Mouse (Mus musculus): Measurements from ENCODE around the gene Pou1f1. TPM values are rescaled to one million over a fixed set of nuclear protein-coding genes. Genes with fewer than 3 reads are reported as not detected.
A peak's percentile ranks its signal among the peaks of the same experiment; 100 is the strongest.

The Pou1f1 gene
- total and polyA plus RNA-seq, 3 experiments, result 0.05 TPM; not detected in 2

DNA sequence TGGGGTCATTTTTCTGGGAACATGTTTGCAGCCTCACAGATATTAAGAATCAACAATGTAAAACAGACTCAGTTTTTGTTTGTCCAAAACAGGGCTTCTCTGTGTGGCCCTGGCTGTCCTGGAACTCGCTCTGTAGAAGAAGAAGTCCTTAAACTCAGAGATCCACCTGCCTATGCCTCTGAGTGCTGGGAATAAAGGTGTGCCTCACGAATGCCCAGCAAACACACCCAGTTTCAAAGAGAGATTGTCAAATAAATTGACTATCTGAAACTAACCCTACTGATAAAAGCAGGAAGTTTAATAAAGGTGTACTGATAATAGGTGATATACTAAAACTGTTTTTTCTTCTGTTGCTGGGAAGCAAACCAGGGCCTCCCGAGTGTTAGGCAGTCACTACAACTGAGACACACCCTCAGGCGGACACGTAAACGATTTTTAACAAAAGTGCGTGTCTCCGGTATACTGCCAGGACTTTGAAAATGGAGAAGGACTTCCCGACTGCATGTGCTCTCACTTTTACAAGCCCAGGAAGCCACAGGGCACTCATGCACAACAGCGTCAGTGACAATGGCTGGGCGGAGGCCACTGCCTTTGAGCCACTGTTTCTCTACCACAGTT is 23.5 kb downstream of the Pou1f1 start:
- ATAC-seq (ENCODE audit: extremely low read depth, insufficient number of reproducible peaks, low FRiP score, poor library complexity, severe bottlenecking), result no peak
- Histone ChIP-seq H3K27me3 (ENCODE audit: insufficient read depth, low read length) (no peaks in the 10 kb centered on the region), H3K4me1 (ENCODE audit: insufficient read depth, low read depth, low read length) (peaks cover under 1% of the 10 kb centered on the region; the same call in 1 of the 2 replicates), H3K4me3 (ENCODE audit: low read depth, low read length) (no peak overlapping the region), H3K9me3 (replicated peaks) (no peaks in the 10 kb centered on the region), H3K36me3 (replicated peaks) (peaks cover 52% of the 10 kb centered on the region)
- DNase-seq (ENCODE audit: low spot score), result no peak
- TF ChIP-seq GATA1 (IDR thresholded peaks at IDR 0.05; ENCODE audit: borderline replicate concordance, low read length) (no peak), CTCF (IDR thresholded peaks at IDR 0.05; ENCODE audit: low read depth, low read length) (no peak), TAL1 (conservative IDR thresholded peaks at IDR 0.05; ENCODE audit: low read depth, low read length) (no peak), POLR2AphosphoS5 (IDR thresholded peaks at IDR 0.05; ENCODE audit: insufficient replicate concordance, low read depth, low read length) (no peak), GATA2 (IDR thresholded peaks at IDR 0.05; ENCODE audit: borderline replicate concordance, low read depth, low read length) (no peak)

DNA sequence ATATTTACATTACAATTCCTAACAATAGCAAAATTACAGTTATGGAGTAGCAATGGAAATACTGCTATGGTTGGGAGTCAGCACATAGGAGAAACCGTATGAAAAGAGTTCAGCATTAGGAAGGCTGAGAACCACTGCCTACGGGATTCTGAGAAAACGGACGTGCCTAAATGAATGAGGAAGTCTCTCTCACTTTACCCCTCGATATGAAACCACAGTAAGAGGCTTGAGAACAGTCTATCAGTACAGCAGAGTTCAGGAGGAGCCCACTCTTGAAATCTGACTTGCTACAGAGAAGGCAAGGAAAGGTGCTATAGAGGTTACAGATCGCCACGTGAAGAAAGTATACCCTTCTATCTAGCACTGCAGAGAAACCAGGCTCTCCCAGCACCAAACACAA is 28.6 kb downstream of the Pou1f1 start:
- ATAC-seq (ENCODE audit: extremely low read depth, insufficient number of reproducible peaks, low FRiP score, poor library complexity, severe bottlenecking), result no peak
- peak; percentile 3 for DNase-seq (ENCODE audit: low spot score)
- no peaks in the 10 kb centered on the region for H3K27me3 ChIP-seq (ENCODE audit: insufficient read depth, low read length)
- peaks cover 7% of the 10 kb centered on the region; the same call in 1 of the 2 replicates for H3K4me1 ChIP-seq (ENCODE audit: insufficient read depth, low read depth, low read length)
- no peaks in the 10 kb centered on the region for H3K9me3 ChIP-seq (replicated peaks)
- H3K4me3 ChIP-seq (ENCODE audit: low read depth, low read length), result no peak overlapping the region
- no peak for TF ChIP-seq GATA2 (IDR thresholded peaks at IDR 0.05; ENCODE audit: borderline replicate concordance, low read depth, low read length)
- peaks cover 37% of the 10 kb centered on the region for H3K36me3 ChIP-seq (replicated peaks)

DNA sequence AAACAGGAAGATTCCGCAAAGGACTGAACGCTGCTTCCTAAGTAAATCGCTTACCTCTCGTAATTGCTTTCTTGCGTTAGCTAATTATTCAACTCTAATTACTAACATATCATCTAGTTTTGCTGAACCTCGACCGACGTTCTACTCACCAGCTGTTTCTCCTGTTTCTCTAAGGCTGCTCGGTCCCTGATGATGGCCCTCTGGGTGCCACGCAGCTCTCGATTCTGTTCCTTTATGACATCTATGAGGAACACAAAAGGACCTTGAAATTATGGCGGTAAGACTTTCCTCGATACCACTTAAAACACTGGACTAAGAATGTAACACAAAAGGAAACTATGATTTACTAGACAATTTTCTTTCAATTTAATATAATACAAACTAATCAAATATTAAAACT is 30.5 kb downstream of the Pou1f1 start:
- H3K9me3 ChIP-seq (replicated peaks), result no peaks in the 10 kb centered on the region
- H3K27me3 ChIP-seq (ENCODE audit: insufficient read depth, low read length), result no peaks in the 10 kb centered on the region
- TF ChIP-seq TAL1 (conservative IDR thresholded peaks at IDR 0.05; ENCODE audit: low read depth, low read length), result no peak
- TF ChIP-seq GATA2 (IDR thresholded peaks at IDR 0.05; ENCODE audit: borderline replicate concordance, low read depth, low read length), result no peak
- TF ChIP-seq POLR2AphosphoS5 (IDR thresholded peaks at IDR 0.05; ENCODE audit: insufficient replicate concordance, low read depth, low read length), result no peak
- no peak for TF ChIP-seq CTCF (IDR thresholded peaks at IDR 0.05; ENCODE audit: low read depth, low read length)
- TF ChIP-seq GATA1 (IDR thresholded peaks at IDR 0.05; ENCODE audit: borderline replicate concordance, low read length), result no peak
- peaks cover 33% of the 10 kb centered on the region for H3K36me3 ChIP-seq (replicated peaks)
- H3K4me3 ChIP-seq (ENCODE audit: low read depth, low read length), result no peak overlapping the region
- peaks cover 7% of the 10 kb centered on the region; the same call in 1 of the 2 replicates for H3K4me1 ChIP-seq (ENCODE audit: insufficient read depth, low read depth, low read length)
- ATAC-seq (ENCODE audit: extremely low read depth, insufficient number of reproducible peaks, low FRiP score, poor library complexity, severe bottlenecking) (no peak), DNase-seq (ENCODE audit: low spot score) (no peak)

DNA sequence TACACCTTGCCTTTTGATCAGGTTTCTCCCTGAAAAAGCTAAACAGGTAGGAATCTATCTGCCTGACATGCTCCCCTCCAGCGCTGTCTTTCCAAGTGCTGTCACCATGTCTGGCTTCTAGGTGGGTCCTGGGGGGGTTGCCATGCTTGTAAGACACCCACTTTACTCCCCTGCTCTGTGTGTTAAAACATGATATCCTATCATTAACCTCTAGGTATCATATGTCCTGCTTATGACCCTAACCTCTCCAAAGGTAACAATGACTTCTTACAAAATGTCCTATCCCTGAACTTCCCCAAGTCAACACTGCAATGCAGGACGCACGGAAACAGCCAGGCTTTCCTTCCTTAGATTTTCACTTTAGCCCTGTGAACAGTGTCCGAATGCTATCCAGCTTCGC is 34.0 kb downstream of the Pou1f1 start:
- Histone ChIP-seq H3K4me3 (ENCODE audit: low read depth, low read length) (no peak overlapping the region), H3K27me3 (ENCODE audit: insufficient read depth, low read length) (no peaks in the 10 kb centered on the region), H3K9me3 (replicated peaks) (no peaks in the 10 kb centered on the region), H3K36me3 (replicated peaks) (peaks cover 36% of the 10 kb centered on the region), H3K4me1 (ENCODE audit: insufficient read depth, low read depth, low read length) (peaks cover 3% of the 10 kb centered on the region; the same call in 1 of the 2 replicates)
- TF ChIP-seq TAL1 (conservative IDR thresholded peaks at IDR 0.05; ENCODE audit: low read depth, low read length) (no peak), POLR2AphosphoS5 (IDR thresholded peaks at IDR 0.05; ENCODE audit: insufficient replicate concordance, low read depth, low read length) (no peak), GATA2 (IDR thresholded peaks at IDR 0.05; ENCODE audit: borderline replicate concordance, low read depth, low read length) (no peak), CTCF (IDR thresholded peaks at IDR 0.05; ENCODE audit: low read depth, low read length) (no peak), GATA1 (IDR thresholded peaks at IDR 0.05; ENCODE audit: borderline replicate concordance, low read length) (no peak)
- ATAC-seq (ENCODE audit: extremely low read depth, insufficient number of reproducible peaks, low FRiP score, poor library complexity, severe bottlenecking) (no peak), DNase-seq (ENCODE audit: low spot score) (no peak)

DNA sequence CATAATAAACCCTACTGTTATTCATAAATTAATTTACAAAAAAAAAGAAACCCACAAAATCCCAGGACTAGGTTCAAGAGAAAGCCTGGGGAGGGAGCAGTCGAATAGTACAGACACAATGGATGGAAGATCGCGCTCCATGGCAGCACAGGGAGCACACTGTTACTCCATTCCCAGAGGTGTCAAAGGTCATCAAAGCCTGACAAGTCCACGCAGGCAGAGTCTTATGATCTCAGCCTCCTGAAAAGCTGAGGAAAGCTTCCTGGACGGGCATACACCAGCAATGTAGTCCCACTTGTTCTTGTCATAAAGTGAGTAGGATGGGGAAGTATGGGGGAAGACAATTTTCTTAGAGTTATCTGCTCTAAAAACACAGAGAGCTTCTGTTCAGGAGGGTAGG is 37.1 kb downstream of the Pou1f1 start:
- H3K36me3 ChIP-seq (replicated peaks), result peaks cover 32% of the 10 kb centered on the region
- no peaks in the 10 kb centered on the region for H3K27me3 ChIP-seq (ENCODE audit: insufficient read depth, low read length)
- H3K4me3 ChIP-seq (ENCODE audit: low read depth, low read length), result no peak overlapping the region
- H3K4me1 ChIP-seq (ENCODE audit: insufficient read depth, low read depth, low read length), result peaks cover 12% of the 10 kb centered on the region
- no peak for DNase-seq (ENCODE audit: low spot score)
- ATAC-seq (ENCODE audit: extremely low read depth, insufficient number of reproducible peaks, low FRiP score, poor library complexity, severe bottlenecking), result no peak
- TF ChIP-seq GATA1 (IDR thresholded peaks at IDR 0.05; ENCODE audit: borderline replicate concordance, low read length) (no peak), TAL1 (conservative IDR thresholded peaks at IDR 0.05; ENCODE audit: low read depth, low read length) (no peak), CTCF (IDR thresholded peaks at IDR 0.05; ENCODE audit: low read depth, low read length) (no peak), GATA2 (IDR thresholded peaks at IDR 0.05; ENCODE audit: borderline replicate concordance, low read depth, low read length) (no peak), POLR2AphosphoS5 (IDR thresholded peaks at IDR 0.05; ENCODE audit: insufficient replicate concordance, low read depth, low read length) (no peak)
- no peaks in the 10 kb centered on the region for H3K9me3 ChIP-seq (replicated peaks)

DNA sequence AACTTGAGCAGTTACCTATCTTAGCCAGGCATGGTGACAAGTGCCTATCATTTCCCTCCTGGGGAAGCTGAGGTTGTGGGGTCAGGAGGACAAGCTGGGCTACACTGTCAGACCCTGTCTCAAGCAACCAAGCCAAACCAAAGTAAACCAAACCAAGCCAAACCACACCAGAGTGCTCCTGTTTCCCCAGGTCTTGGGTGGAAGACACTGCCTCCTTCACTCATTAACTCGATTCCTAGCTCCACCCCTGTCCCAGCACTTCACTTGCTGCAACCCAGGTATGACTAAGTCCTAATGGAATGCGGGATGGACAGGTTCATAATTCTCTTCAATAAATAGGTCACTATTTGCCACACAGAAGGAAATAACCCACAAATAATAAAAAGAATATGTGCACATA is 39.3 kb downstream of the Pou1f1 start:
- TF ChIP-seq GATA2 (IDR thresholded peaks at IDR 0.05; ENCODE audit: borderline replicate concordance, low read depth, low read length) (no peak), POLR2AphosphoS5 (IDR thresholded peaks at IDR 0.05; ENCODE audit: insufficient replicate concordance, low read depth, low read length) (no peak), GATA1 (IDR thresholded peaks at IDR 0.05; ENCODE audit: borderline replicate concordance, low read length) (no peak), TAL1 (conservative IDR thresholded peaks at IDR 0.05; ENCODE audit: low read depth, low read length) (no peak), CTCF (IDR thresholded peaks at IDR 0.05; ENCODE audit: low read depth, low read length) (no peak)
- Histone ChIP-seq H3K9me3 (replicated peaks) (no peaks in the 10 kb centered on the region), H3K4me3 (ENCODE audit: low read depth, low read length) (no peak overlapping the region), H3K4me1 (ENCODE audit: insufficient read depth, low read depth, low read length) (peaks cover 21% of the 10 kb centered on the region), H3K27me3 (ENCODE audit: insufficient read depth, low read length) (no peaks in the 10 kb centered on the region), H3K36me3 (replicated peaks) (peaks cover 18% of the 10 kb centered on the region)
- no peak for DNase-seq (ENCODE audit: low spot score)
- ATAC-seq (ENCODE audit: extremely low read depth, insufficient number of reproducible peaks, low FRiP score, poor library complexity, severe bottlenecking), result no peak
